Mouse (Mus musculus) telencephalon, adult 2 months (tissue): ENCODE results near the gene Lpp.

ENCODE experiments used
- DNase-seq: peaks from one replicate; pipeline ENCODE4 v3.0.0-alpha.2; 2011; ENCODE audit warnings: low read depth, low spot score

Lpp gene

DNA sequence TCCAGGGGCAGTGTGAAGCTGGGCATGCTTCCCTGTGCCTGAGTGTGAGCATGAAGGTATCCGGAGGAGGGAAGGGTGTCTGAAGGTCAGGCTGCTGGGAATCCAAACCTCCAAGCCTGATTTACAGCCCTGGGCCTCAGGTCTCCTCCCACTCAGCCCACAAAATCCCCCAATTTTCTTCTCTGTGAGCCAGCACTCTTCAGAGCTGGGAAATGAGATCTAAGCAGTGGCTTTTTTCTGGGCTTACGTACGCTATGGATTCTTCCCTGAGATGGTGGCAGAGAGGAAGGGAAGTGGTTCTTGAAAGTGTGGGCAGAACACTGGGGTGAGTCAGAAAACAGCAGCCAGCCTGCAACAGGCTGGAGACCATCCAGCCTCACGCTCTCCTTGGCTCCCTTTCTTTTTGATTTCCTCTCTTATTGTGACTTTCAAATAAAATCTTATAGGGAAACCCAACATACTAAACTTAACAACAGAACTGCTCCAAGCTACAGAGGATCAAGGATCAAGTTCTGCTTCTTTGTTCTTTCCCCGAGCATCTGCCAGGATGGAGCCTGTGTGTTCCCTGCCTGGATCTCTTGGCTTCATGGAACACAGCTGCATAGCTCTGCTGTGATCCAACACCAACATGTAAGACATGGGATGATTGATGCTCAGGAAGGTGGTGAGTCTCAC lies 648.7 kb downstream of the Lpp start:
- DNase-seq = peak; percentile 65
